Mouse (Mus musculus): Measurements from ENCODE around the gene Gm34653.
"Not testable (repeated sequence)": the region's sequence is repeated elsewhere in the genome, so short reads cannot be mapped to it uniquely, and the experiment has no call there.

DNA sequence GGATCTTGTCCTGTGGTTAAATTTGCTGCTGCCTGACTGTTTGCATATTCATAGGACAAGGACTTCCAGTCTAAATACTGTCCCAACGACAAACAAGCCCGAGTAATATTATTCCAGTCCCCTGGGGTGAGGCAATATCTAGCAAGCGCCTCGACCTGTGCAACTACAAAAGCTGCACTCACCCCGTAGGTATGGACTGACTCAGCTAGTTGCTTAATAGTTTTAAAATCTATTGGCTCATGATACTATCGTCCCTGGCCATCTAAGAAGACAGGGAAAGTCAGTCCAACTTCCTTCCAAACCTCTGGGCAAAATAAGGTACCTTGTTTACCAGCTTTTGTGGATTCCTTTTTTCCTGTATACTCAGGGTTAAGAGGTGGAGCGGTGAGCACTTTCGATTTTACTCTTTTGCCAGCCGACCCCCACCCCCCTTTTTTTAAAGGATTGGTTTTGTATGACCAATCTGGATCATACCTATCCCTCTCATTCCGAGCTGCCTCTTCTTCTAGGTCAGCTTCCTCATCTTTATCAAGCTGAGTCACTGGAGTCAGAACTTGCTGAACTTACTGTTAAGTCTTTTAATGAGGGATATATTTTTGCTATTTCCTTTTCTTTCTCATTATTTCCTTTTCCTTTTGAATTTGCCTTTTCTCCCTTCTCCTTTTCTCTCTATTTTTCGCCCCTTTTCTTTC is at the start of gene Gm34653:
- TF ChIP-seq CTCF (IDR thresholded peaks at IDR 0.05; ENCODE audit: low read depth, low read length); TAL1 (conservative IDR thresholded peaks at IDR 0.05; ENCODE audit: low read depth, low read length); GATA2 (IDR thresholded peaks at IDR 0.05; ENCODE audit: borderline replicate concordance, low read depth, low read length); POLR2AphosphoS5 (IDR thresholded peaks at IDR 0.05; ENCODE audit: insufficient replicate concordance, low read depth, low read length); GATA1 (IDR thresholded peaks at IDR 0.05; ENCODE audit: borderline replicate concordance, low read length): not testable (repeated sequence)

Measured in G1E (cell line).